Mouse (Mus musculus) midbrain, embryonic 15.5 days (tissue): ENCODE results near the gene Ccer2. TPM values are rescaled to one million over a fixed set of nuclear protein-coding genes. Genes with fewer than 3 reads are reported as not detected.
A peak's percentile ranks its signal among the peaks of the same experiment; 100 is the strongest.

Experiments used
- ATAC-seq: fragments of 200-750 bp; cut with Nextera tagmentation; replicated peaks from 2 replicates; pipeline ENCODE4 v1.8.0; 2017; ENCODE audit warnings: moderate TSS enrichment
- H3K27ac ChIP-seq: fragments of 300-500 bp; sonication (generic); 2 replicates; pipeline ENCODE4 v1.5.1; 2015; ENCODE audit warnings: mild to moderate bottlenecking, inconsistent platforms
- H3K27me3 ChIP-seq: fragments of 300-500 bp; sonication (generic); replicated peaks from 2 replicates; pipeline ENCODE4 v1.6.1; 2015; ENCODE audit warnings: inconsistent platforms
- H3K36me3 ChIP-seq: fragments of 300-500 bp; sonication (generic); replicated peaks from 2 replicates; pipeline ENCODE4 v1.6.1; 2015; ENCODE audit warnings: inconsistent platforms
- H3K4me1 ChIP-seq: fragments of 300-500 bp; sonication (generic); 2 replicates; pipeline ENCODE4 v1.6.1; 2015; ENCODE audit warnings: inconsistent platforms
- H3K4me2 ChIP-seq: fragments of 300-500 bp; sonication (generic); 2 replicates; pipeline ENCODE4 v1.6.1; 2015; ENCODE audit warnings: inconsistent platforms, mild to moderate bottlenecking, moderate library complexity
- H3K4me3 ChIP-seq: fragments of 300-500 bp; sonication (generic); 2 replicates; pipeline ENCODE4 v1.5.1; 2015; ENCODE audit warnings: mild to moderate bottlenecking, inconsistent platforms
- H3K9ac ChIP-seq: fragments of 300-500 bp; sonication (generic); 2 replicates; pipeline ENCODE4 v1.6.1; 2015; ENCODE audit warnings: mild to moderate bottlenecking, inconsistent platforms
- H3K9me3 ChIP-seq: fragments of 300-500 bp; sonication (generic); 2 replicates; pipeline ENCODE4 v1.6.1; 2016; ENCODE audit warnings: inconsistent platforms
- WGBS: fragments of 180-500 bp; shearing (Covaris S2); methylation state at CpG from one replicate; pipeline ENCODE4 v1.1.7; 2015; ENCODE audit warnings: mixed read lengths; 5-methylcytosine and 5-hydroxymethylcytosine counted together
- polyA plus RNA-seq: library from polyadenylated mRNA; unstranded; fragments of >200 nt; fragmentation: Nextera tagmentation; extraction: Ambion mirVana; gene quantifications from 2 replicates; pipeline ENCODE4 v1.2.1, GENCODE M21; 2015

The Ccer2 gene
- polyA plus RNA-seq, 1 experiment from 2014 or later: 0.50 TPM

DNA sequence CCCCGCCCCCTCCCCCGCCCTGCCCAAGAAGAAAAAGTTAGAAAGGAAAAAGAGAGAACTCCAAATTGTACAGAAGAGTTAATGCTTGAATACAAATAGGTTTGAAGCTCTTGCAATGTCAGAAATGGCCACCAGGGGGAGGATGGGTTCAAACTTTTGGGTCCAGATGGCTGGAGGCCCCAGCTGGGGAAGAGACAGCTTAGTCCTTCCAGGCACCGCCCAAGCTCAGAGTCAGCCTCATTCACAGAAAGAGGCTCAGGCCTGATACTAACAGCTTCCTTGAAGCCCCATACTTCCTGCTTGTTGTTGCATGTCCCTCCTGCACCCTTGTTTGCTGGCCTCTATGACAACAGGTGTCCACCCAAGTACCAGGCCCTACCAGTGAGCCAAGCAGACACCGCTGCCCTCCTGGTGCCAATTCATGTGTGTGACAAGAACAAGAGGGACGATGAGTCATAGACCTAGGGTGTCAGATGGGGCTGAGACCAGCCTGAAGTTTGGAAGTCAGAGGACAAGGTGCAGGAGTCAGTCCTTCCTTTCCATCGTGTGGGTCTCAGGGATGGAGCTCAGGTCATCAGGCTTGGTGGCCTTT, 24.2 kb downstream of the Ccer2 start:
- 42% methylated on average over 6 of the region's 6 CpGs for WGBS
- peak; percentile 57; the same call in 1 of the 2 replicates for ATAC-seq

GRCm38 (mm10) chr7:28780857-28781256, 24.9 kb downstream of the Ccer2 start:
- no peak for ATAC-seq

More for the DNA sequence above, 24.2 kb downstream of the Ccer2 start:
- H3K9me3 ChIP-seq: no peaks in the 10 kb centered on the region
- no peak overlapping the region for H3K9ac ChIP-seq
- H3K27me3 ChIP-seq: no peaks in the 10 kb centered on the region
- peak overlapping the region; percentile 31; the same call in 1 of the 2 replicates for H3K27ac ChIP-seq
- peaks cover 4% of the 10 kb centered on the region; the same call in 1 of the 2 replicates for H3K4me1 ChIP-seq
- no peak overlapping the region for H3K4me2 ChIP-seq
- H3K4me3 ChIP-seq: no peak overlapping the region
- H3K36me3 ChIP-seq: peaks cover 8% of the 10 kb centered on the region; the same call in 1 of the 2 replicates

DNA sequence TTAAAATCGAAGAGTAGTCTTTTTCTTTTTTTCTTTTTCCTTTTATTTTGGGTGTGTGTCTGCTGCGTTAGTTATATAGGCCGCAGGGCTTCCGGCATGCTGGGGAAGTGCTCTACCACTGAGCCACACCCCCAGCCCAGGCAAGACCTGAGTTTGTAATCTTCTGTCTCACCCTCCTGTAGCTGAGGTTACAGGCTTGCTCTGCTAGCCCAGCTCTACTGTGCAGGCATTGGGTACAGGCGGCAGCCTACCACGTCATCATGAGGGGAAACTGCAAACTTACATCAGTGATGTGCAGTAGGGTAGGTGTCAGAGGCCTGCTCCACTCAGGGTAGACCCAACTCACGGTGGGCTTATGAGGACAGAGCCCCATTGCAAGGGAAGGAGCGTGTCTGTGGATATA, 25.3 kb downstream of the Ccer2 start:
- WGBS: 92% methylated on average over 8 of the region's 8 CpGs

More at GRCm38 (mm10) chr7:28780857-28781256, 24.9 kb downstream of the Ccer2 start:
- Histone ChIP-seq H3K9ac (no peak overlapping the region), H3K27ac (no peak overlapping the region), H3K4me2 (no peak overlapping the region), H3K36me3 (peaks cover 8% of the 10 kb centered on the region; the same call in 1 of the 2 replicates), H3K4me3 (no peak overlapping the region), H3K9me3 (no peaks in the 10 kb centered on the region), H3K4me1 (peaks cover 4% of the 10 kb centered on the region; the same call in 1 of the 2 replicates), H3K27me3 (no peaks in the 10 kb centered on the region)
- 80% methylated on average over 7 of the region's 7 CpGs for WGBS

GRCm38 (mm10) chr7:28785161-28785560, 29.2 kb downstream of the Ccer2 start:
- peaks cover 4% of the 10 kb centered on the region; the same call in 1 of the 2 replicates for H3K36me3 ChIP-seq
- H3K27me3 ChIP-seq: no peaks in the 10 kb centered on the region
- H3K27ac ChIP-seq: no peak overlapping the region
- WGBS: 82% methylated on average over 5 of the region's 5 CpGs
- ATAC-seq: no peak
- H3K9me3 ChIP-seq: no peaks in the 10 kb centered on the region
- no peak overlapping the region for H3K9ac ChIP-seq
- no peak overlapping the region for H3K4me2 ChIP-seq
- peaks cover 3% of the 10 kb centered on the region; the same call in 1 of the 2 replicates for H3K4me1 ChIP-seq
- no peak overlapping the region for H3K4me3 ChIP-seq

More for the DNA sequence above, 25.3 kb downstream of the Ccer2 start:
- Histone ChIP-seq H3K4me3 (no peak overlapping the region), H3K27me3 (no peaks in the 10 kb centered on the region), H3K9me3 (no peaks in the 10 kb centered on the region), H3K27ac (no peak overlapping the region), H3K4me2 (no peak overlapping the region), H3K4me1 (peaks cover 4% of the 10 kb centered on the region; the same call in 1 of the 2 replicates), H3K36me3 (peaks cover 8% of the 10 kb centered on the region; the same call in 1 of the 2 replicates), H3K9ac (no peak overlapping the region)
- no peak for ATAC-seq

DNA sequence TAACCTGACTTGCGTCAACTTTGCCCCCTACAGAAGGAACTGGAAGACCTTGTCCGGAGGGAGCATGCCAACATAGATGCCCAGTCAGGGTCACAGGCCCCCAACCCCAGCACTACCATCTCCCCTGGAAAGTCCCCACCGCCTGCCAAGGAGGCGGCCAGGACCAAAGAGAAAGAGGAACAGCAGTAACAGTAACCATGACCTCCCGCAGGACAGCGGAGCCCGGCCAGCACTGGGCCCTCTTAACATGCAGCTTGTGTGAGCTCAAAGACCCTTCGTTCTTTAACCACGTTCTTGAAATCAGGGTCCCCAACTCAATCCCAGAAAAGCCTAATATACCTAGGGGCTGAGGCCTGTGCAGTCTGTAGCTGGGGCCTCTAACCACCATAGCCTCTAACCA, 31.9 kb downstream of the Ccer2 start:
- H3K4me1 ChIP-seq: no peaks in the 10 kb centered on the region
- H3K27ac ChIP-seq: no peak overlapping the region
- no peak for ATAC-seq
- WGBS: 94% methylated on average over 9 of the region's 9 CpGs
- no peak overlapping the region for H3K4me2 ChIP-seq
- no peak overlapping the region for H3K9ac ChIP-seq
- H3K9me3 ChIP-seq: no peaks in the 10 kb centered on the region
- no peak overlapping the region for H3K4me3 ChIP-seq
- H3K36me3 ChIP-seq: peaks cover 3% of the 10 kb centered on the region; the same call in 1 of the 2 replicates
- H3K27me3 ChIP-seq: no peaks in the 10 kb centered on the region

GRCm38 (mm10) chr7:28788307-28789195, 32.6 kb downstream of the Ccer2 start, which contains the start of gene Rinl:
Gene Rinl (plus strand): TSS chr7:28788969.
- H3K4me2 ChIP-seq: no peak within 1 kb of the TSS
- H3K4me1 ChIP-seq: no peaks in the 10 kb centered on the region
- no peaks in the 10 kb centered on the region for H3K27me3 ChIP-seq
- 69% methylated on average over 5 of the region's 5 CpGs for WGBS
- H3K27ac ChIP-seq: no peak within 1 kb of the TSS
- no peak for ATAC-seq
- no peaks in the 10 kb centered on the region for H3K9me3 ChIP-seq
- H3K36me3 ChIP-seq: no peaks in the 10 kb centered on the region; the same call in 1 of the 2 replicates
- H3K4me3 ChIP-seq: no peak within 1 kb of the TSS
- no peak within 1 kb of the TSS for H3K9ac ChIP-seq

DNA sequence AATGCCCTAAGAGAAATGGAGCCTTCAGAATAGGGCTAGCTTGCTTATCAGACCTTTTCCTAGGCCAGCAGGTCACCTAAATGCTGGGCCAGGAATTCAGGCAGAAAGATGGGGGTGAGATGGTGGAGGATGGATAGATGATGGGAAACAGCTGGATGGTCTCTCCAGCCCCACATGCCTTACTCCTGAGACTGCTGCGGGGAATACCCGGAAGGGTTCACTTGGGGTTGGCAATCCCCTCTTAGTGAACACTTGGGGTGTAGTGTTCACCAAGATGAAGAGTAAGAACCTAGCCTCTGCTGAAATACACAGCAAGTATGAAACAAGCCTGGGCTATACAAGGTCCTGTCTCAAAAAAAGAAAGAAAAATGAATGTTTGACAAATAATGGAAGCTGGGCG, 33.3 kb downstream of the Ccer2 start:
- no peak for ATAC-seq
- H3K4me3 ChIP-seq: no peak overlapping the region
- no peak overlapping the region for H3K9ac ChIP-seq
- H3K4me2 ChIP-seq: no peak overlapping the region
- H3K36me3 ChIP-seq: no peaks in the 10 kb centered on the region; the same call in 1 of the 2 replicates
- no peaks in the 10 kb centered on the region for H3K9me3 ChIP-seq
- WGBS: 85% methylated on average over 3 of the region's 3 CpGs
- no peaks in the 10 kb centered on the region for H3K4me1 ChIP-seq
- H3K27me3 ChIP-seq: no peaks in the 10 kb centered on the region
- no peak overlapping the region for H3K27ac ChIP-seq

DNA sequence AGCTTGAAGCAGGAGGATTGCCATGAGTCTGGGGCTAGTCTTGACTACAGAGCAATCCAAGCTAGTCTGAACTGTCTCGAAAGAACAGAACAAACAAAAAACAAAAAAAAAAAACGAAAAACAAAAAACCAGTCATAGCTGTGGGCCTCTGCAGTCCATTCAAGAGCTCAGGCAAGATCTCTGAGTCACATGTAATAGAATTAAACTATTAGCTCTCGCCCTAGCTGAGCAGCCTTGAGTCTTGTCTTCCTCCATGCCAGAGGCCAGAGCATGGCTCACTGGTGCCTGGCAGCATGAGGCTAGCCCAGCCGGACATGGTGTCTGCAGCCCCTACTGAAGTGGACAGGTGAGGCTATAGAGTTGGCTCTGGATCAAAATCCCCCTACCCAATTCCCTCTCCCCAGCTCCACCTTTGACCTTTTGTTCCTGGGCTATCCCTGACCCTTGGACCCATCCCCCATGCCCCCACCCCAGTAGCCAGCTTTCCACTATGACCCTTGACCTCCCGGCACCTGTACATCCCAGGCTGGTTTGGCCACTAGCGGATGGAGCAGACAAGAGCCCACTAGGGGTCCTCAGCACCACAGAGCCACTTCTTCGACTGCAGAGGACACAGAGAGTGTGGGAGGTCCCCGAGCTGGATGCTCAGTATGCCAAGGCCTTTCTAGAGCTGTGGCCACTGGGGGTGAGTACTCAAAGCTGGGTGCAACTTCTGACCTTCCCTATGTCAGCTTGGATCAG, 34.3 kb downstream of the Ccer2 start:
- 45% methylated on average over 8 of the region's 8 CpGs for WGBS
- H3K27me3 ChIP-seq: no peaks in the 10 kb centered on the region
- no peaks in the 10 kb centered on the region; the same call in 1 of the 2 replicates for H3K36me3 ChIP-seq
- no peaks in the 10 kb centered on the region for H3K9me3 ChIP-seq
- H3K9ac ChIP-seq: no peak overlapping the region
- H3K27ac ChIP-seq: no peak overlapping the region
- ATAC-seq: no peak
- H3K4me3 ChIP-seq: no peak overlapping the region
- H3K4me1 ChIP-seq: no peaks in the 10 kb centered on the region
- no peak overlapping the region for H3K4me2 ChIP-seq

GRCm38 (mm10) chr7:28791706-28792105, 35.7 kb downstream of the Ccer2 start:
- ATAC-seq: no peak
- Histone ChIP-seq H3K4me2 (no peak overlapping the region), H3K27ac (no peak overlapping the region), H3K9ac (no peak overlapping the region), H3K9me3 (no peaks in the 10 kb centered on the region), H3K4me1 (peaks cover 4% of the 10 kb centered on the region; the same call in 1 of the 2 replicates), H3K36me3 (no peaks in the 10 kb centered on the region; the same call in 1 of the 2 replicates), H3K4me3 (no peak overlapping the region), H3K27me3 (no peaks in the 10 kb centered on the region)

GRCm38 (mm10) chr7:28792391-28793185, 36.6 kb downstream of the Ccer2 start:
- Histone ChIP-seq H3K27me3 (no peaks in the 10 kb centered on the region), H3K4me3 (no peak overlapping the region), H3K9me3 (no peaks in the 10 kb centered on the region), H3K4me2 (no peak overlapping the region), H3K4me1 (peaks cover 8% of the 10 kb centered on the region; the same call in 1 of the 2 replicates), H3K27ac (no peak overlapping the region), H3K36me3 (no peaks in the 10 kb centered on the region; the same call in 1 of the 2 replicates), H3K9ac (no peak overlapping the region)
- ATAC-seq: no peak
- 88% methylated on average over 13 of the region's 14 CpGs for WGBS

- Histone ChIP-seq H3K27ac (no peak overlapping the region), H3K4me1 (peaks cover 8% of the 10 kb centered on the region; the same call in 1 of the 2 replicates), H3K36me3 (no peaks in the 10 kb centered on the region)
These were observed 37.9 kb downstream of the Ccer2 start for GRCm38 (mm10) chr7:28793834-28794233.

More at GRCm38 (mm10) chr7:28793834-28794233, 37.9 kb downstream of the Ccer2 start:
- H3K4me2 ChIP-seq: no peak overlapping the region
- H3K27me3 ChIP-seq: no peaks in the 10 kb centered on the region
- no peak for ATAC-seq
- no peak overlapping the region for H3K9ac ChIP-seq
- H3K4me3 ChIP-seq: no peak overlapping the region
- 48% methylated on average over 2 of the region's 2 CpGs for WGBS
- H3K9me3 ChIP-seq: no peaks in the 10 kb centered on the region
